Mouse (Mus musculus): ENCODE data around the gene Pfkp.

- no peak for TF ChIP-seq EP300 (IDR thresholded peaks at IDR 0.05; ENCODE audit: low read depth)
- TF ChIP-seq CTCF (IDR thresholded peaks at IDR 0.05; ENCODE audit: low read depth) = no peak
Observed at GRCm38 (mm10) chr13:6631772-6632510, 16.6 kb downstream of the Pfkp start.
